Mouse (Mus musculus) bone marrow, adult 2 months (tissue): ENCODE measurements at regions not wholly inside any gene's neighbourhood (a gene's known extent, or its start where the extent isn't known, plus 50 kb on each side); places are given as distances from the start of the nearest gene placed in this dataset.

ENCODE experiments used
- H3K27ac ChIP-seq: fragments of 200-500 bp; 2 replicates; pipeline ENCODE4 v1.5.1; 2012; ENCODE audit warnings: low read depth, mild to moderate bottlenecking, control low read depth, inconsistent platforms, low read length; ENCODE audit not compliant: control insufficient read depth, poor library complexity, insufficient read depth
- H3K4me1 ChIP-seq: fragments of 200-500 bp; 2 replicates; pipeline ENCODE4 v1.6.1; 2011; ENCODE audit warnings: low read length; ENCODE audit not compliant: control insufficient read depth, insufficient read depth
- H3K4me3 ChIP-seq: fragments of 200-500 bp; replicated peaks from 2 replicates; pipeline ENCODE3; 2011; ENCODE audit warnings: mild to moderate bottlenecking, low read depth, low read length, control low read depth; ENCODE audit not compliant: control insufficient read depth
- CTCF ChIP-seq: fragments of 200-500 bp; IDR thresholded peaks from 2 replicates; pipeline ENCODE4 v1.5.1; 2011; ENCODE audit warnings: low read length, control low read depth; ENCODE audit not compliant: control insufficient read depth, insufficient read depth
- POLR2A ChIP-seq: fragments of 200-500 bp; IDR thresholded peaks from 2 replicates; pipeline ENCODE4 v1.6.1; 2011; ENCODE audit warnings: low read depth, mild to moderate bottlenecking, control low read depth, low read length, borderline replicate concordance; ENCODE audit not compliant: control insufficient read depth
- WGBS: fragments of 180-500 bp; shearing (Covaris S2); methylation state at CpG from one replicate; pipeline ENCODE4 v1.1.7; 2018; 5-methylcytosine and 5-hydroxymethylcytosine counted together

DNA sequence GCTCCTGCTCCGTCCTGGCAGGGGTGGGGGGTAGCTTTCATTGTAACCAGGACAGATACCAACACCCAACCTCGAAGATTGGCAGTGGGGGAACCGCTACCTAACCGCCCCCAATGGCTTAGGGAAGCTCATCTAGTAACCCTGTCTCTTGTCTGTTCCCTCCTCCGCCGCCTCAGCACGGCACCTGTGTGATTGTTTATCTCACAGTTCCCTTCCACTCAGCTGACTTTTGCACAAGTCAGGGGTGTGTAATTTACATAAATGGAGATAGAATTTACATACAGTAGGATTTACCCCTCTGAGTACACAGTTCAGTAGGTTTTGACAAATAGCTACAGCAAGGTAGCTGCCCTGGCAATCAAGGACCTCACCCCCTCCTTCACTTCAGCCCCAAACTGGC, 135.8 kb downstream of the Tpra1 start:
- no peak overlapping the region for H3K4me3 ChIP-seq
- TF ChIP-seq CTCF: no peak
- TF ChIP-seq POLR2A: no peak
- H3K27ac ChIP-seq: no peak overlapping the region
- H3K4me1 ChIP-seq: peaks cover 2% of the 10 kb centered on the region; the same call in 1 of the 2 replicates
- WGBS: 68% methylated on average over 7 of the region's 7 CpGs

DNA sequence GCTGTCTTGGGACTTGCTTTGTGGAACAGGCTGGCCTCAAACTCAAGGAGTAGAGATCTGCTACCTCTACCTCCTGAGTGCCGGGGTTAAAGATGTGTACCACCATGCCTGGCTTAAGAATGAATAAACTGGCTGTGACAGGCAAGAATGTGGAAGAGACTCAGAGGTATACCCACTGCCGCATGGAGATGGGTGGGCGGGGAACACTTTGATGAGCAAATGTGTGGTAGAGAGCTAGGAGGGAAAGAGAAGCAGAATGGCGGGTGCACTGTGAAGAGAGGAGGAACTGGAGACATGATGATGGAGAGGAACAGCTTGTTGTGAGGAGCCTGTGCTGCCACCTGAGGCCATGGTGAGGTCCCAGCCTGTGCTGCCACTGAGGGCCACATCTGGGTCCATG, 138.9 kb downstream of the Tpra1 start:
- TF ChIP-seq POLR2A: no peak
- TF ChIP-seq CTCF: no peak
- H3K27ac ChIP-seq: no peak overlapping the region
- no peak overlapping the region for H3K4me3 ChIP-seq
- H3K4me1 ChIP-seq: peaks cover 5% of the 10 kb centered on the region
- WGBS: 73% methylated on average over 4 of the region's 4 CpGs

DNA sequence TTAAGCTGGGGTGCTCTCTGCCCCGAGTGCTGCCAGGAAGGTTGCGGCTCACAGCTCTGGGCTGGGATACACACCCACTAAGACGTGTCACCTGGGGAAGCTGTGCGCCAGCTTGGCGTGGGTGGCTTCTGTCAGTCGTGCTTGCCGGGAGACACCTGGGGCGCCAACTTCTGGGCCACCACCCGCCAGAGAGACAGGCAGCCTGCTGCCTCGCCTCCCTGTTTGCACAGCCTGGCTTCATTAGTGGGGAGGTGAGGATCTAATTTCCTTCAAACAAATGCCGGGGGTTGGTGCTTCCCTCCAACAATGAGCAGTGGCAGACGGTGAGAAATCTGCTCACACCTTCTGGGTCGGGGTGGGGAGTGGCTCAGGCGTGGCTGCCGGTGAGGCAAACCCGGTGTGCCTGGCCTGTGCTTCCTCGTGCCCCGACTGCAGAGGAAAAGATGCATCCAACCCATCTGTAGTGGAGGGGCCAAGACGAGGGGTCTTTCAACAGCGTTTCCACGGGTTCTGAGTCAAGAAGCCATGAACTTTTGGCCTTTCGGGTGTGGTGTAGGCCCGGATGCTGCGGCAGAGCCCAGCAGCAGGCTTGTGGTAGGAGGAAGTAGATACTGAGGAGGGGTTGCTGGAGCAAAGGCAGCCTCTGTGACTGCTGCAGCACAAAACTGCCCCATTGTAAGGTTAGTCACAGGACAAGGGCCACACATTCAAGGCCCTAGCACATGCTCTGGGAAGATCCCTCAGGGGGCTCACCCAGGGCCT, 140.6 kb downstream of the Tpra1 start:
- peaks cover 5% of the 10 kb centered on the region for H3K4me1 ChIP-seq
- no peak overlapping the region for H3K4me3 ChIP-seq
- TF ChIP-seq POLR2A (no peak), CTCF (no peak)
- peak overlapping the region; percentile 42; the same call in 1 of the 2 replicates for H3K27ac ChIP-seq
- 14% methylated on average over 24 of the region's 24 CpGs for WGBS

DNA sequence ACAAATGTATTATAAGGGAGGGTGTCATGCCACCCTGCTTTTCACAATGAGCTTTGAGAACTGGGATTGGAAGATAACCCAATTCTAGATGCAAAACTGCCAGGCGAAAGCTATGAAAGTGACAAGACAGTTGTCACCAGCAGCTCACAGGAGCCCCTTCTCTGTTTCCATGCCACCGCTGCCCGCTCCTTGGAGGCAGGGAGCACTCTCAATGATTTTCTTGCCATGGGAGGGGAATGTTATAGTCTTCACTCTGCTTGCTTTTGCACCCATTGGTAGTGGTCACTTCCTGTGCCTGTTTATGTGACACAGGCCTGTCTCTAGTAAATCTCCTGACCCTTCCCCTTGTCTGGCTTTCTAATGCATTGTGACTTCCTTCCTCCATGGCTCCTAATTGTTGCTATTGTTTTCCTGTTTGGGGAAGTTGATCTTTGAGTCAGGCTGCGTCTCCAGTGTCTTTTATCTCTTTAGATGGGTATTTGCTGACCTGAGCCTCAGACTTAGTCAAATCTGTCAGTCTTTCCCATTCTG, 143.4 kb downstream of the Tpra1 start:
- Histone ChIP-seq H3K27ac (no peak overlapping the region), H3K4me3 (no peak overlapping the region), H3K4me1 (peaks cover 5% of the 10 kb centered on the region)
- WGBS: 79% methylated on average over 4 of the region's 4 CpGs
- TF ChIP-seq CTCF (no peak), POLR2A (no peak)

DNA sequence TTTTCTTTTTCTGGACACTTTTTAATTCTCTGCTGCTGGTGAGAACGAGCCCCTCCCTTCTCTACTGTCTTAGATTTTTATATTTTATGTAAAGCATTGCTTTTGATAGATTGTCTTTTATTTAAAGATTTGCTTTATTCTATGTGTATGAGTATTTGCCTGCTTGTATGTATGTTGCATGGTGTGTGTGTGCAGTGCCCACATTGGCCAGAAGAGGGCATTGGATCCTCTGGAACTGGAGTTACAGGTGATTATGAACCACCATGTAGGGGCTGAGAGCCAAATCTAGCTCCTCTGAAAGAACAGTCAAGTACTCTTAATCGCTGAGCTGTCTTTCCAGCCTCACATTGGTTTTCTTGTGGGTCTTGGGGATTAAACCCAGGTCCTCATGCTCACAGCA, 144.4 kb downstream of the Tpra1 start:
- TF ChIP-seq CTCF (0 out of 2 replicates have a peak, but pooled peaks have one; percentile 10), POLR2A (no peak)
- Histone ChIP-seq H3K4me1 (peaks cover 7% of the 10 kb centered on the region), H3K4me3 (no peak overlapping the region), H3K27ac (no peak overlapping the region)
- WGBS: 77% methylated on average over 2 of the region's 2 CpGs

DNA sequence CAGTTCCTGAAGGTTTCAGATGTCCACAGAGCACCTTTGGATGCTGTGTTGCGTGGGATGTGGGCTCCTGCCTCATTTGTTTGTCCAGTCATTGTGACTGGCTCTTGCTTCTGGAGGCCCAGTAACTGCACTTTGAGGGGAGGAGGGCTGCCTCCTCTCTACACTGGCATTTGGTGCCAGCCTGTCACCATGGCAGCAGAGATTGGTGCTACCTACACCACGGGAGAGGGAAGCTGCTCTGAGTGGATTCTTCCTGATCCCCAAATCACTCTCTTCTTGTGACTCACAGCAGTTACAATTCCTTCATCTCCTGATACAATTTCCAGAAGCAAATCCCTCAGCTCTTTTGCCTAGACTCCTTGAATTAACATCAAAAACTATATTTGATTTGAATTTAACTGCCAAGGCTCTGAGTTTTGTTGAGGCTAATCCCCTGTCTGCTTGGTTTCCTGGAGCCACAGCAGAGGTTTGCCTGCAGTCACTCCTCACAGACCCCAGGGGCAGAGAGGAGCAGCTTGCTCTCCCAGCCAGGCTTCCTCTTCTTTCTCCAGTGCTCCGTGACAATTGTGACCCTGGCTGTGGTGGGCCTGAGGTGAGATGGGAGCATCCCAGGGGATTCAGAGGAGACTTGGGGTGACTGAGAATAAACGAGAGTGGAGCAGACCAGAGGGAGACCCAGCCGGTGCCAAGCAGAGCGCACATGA, 145.7 kb downstream of the Tpra1 start:
- Histone ChIP-seq H3K4me3 (no peak overlapping the region), H3K27ac (no peak overlapping the region), H3K4me1 (peaks cover 6% of the 10 kb centered on the region)
- TF ChIP-seq POLR2A (no peak), CTCF (no peak)
- WGBS: 43% methylated on average over 6 of the region's 6 CpGs

DNA sequence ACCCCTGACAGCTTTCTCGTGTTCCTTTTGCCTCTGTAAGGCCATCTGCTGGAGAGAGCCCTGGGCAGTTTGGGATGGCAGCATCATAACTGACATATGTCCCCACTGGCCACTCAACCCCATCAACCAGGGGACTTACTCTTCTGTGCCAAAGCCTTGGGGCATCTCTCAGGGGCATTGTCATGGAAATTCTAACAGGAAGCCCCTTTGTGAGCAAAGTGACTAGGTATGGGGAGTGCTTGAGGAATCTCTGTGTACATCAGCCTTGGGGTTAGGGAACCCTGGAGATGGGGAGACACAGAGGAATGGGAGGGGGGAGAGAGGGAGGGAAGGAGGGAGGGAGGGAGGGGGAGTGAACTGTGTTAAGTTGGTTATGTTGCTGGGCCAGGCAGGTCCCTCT, 147.2 kb downstream of the Tpra1 start:
- TF ChIP-seq POLR2A (no peak), CTCF (no peak)
- no peak overlapping the region for H3K4me3 ChIP-seq
- 59% methylated on average over 1 of the region's 1 CpGs for WGBS
- H3K27ac ChIP-seq: no peak overlapping the region
- peaks cover 2% of the 10 kb centered on the region; the same call in 1 of the 2 replicates for H3K4me1 ChIP-seq

DNA sequence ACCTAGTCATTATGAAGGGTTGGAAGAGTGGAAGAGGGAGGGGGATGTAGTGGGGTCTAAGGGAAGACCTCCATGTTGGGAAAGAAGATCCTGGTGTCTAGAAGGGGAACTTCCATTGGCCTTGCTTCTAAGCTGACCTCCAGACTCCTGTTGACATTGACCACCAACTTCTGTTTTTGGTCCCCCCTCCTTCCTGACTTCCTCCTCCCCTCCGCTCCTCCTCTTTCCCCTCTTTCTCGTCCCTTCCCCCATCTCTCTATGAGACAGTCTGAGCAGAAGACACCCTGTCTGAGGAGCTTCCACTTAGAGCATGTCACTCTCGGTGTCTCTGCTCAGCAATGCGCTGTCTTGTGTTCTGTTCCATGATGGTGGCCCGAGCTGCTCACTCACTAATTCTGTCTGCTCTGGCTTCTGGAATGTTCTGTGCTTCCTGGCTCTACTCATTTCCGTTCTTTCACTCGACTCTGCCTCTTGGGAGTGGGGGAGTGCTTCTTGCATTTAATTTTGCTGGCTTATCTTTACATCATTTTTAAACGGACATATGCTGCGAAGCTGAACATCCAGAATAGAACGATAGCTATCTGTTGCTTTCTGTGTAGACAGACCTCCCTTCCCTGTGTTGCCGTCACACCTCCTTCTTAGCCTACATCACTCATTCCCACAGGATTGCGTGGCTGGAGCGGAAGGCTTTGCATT, 148.7 kb downstream of the Tpra1 start:
- H3K4me1 ChIP-seq: peaks cover 2% of the 10 kb centered on the region; the same call in 1 of the 2 replicates
- H3K27ac ChIP-seq: no peak overlapping the region
- TF ChIP-seq POLR2A (no peak), CTCF (no peak)
- no peak overlapping the region for H3K4me3 ChIP-seq
- WGBS: 56% methylated on average over 13 of the region's 13 CpGs
